Mouse (Mus musculus): ENCODE results near the gene C1qtnf5. TPM values are rescaled to one million over a fixed set of nuclear protein-coding genes. Genes with fewer than 3 reads are reported as not detected.

Gene C1qtnf5
- polyA plus RNA-seq, 1 experiment: not detected

GRCm38 (mm10) chr9:44144023-44144717 lies 37.1 kb downstream of the C1qtnf5 start:
- H3K27me3 ChIP-seq (ENCODE audit: control insufficient read depth, insufficient read depth, low read length, poor library complexity, severe bottlenecking): no peaks in the 10 kb centered on the region
- H3K9me3 ChIP-seq (replicated peaks; ENCODE audit: control insufficient read depth, insufficient read depth, low read length, poor library complexity, severe bottlenecking): no peaks in the 10 kb centered on the region
- 0 out of 2 replicates have a peak overlapping the region, but pooled peaks have one; percentile 6 for H3K9ac ChIP-seq (ENCODE audit: low read depth, poor library complexity, severe bottlenecking)
- H3K4me3 ChIP-seq (ENCODE audit: low read depth, low read length): no peak overlapping the region
- no peak for TF ChIP-seq EP300 (IDR thresholded peaks at IDR 0.05; ENCODE audit: insufficient read depth, low read depth, low read length)
- TF ChIP-seq CTCF (IDR thresholded peaks at IDR 0.05; ENCODE audit: low read depth, low read length): peak; percentile 48
- H3K4me1 ChIP-seq (ENCODE audit: control insufficient read depth, insufficient read depth, low read length): peaks cover 6% of the 10 kb centered on the region
- peak overlapping the region; percentile 33 for H3K27ac ChIP-seq (ENCODE audit: insufficient read depth, low read length)
- peaks cover 23% of the 10 kb centered on the region for H3K36me3 ChIP-seq (ENCODE audit: control insufficient read depth, insufficient read depth, low read length, poor library complexity, severe bottlenecking)

DNA sequence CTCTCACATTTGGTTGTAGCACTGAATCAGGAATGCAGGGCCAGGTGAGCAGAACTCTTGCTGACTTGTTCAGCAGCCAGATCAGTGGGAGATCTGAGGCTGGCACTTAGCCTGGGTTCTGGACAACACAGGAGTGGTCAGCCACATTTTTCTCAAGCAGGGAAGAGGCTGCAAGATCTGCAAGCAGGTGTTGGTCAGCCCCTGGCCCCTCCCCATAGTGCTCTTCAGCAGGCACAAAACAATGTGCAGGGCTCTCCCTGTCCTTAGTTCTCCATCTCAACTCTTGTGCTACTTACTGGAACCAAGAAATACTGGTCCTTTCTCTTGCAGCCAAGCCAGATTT lies 37.6 kb downstream of the C1qtnf5 start:
- H3K27me3 ChIP-seq (ENCODE audit: control insufficient read depth, insufficient read depth, low read length, poor library complexity, severe bottlenecking): no peaks in the 10 kb centered on the region

DNA sequence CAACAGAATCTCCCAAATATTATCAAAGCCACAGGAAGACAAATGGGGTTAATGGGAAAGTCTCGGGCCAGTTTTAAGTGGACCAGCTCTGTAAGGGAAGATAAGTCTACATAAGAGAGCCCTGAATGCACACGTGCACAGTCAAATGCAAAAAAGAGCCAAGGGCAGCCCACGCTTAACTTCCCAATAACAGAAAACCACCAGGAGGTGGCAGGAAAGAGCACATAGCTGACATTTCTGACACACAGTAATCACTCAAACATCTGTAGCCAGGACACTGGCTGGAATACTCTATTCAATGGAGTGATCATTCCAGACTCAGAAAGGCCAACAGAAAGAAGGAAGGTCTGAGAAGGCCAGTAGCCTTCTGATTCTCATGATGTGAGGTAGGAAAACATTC lies 40.2 kb downstream of the C1qtnf5 start:
- Histone ChIP-seq H3K36me3 (ENCODE audit: control insufficient read depth, insufficient read depth, low read length, poor library complexity, severe bottlenecking) (peaks cover 9% of the 10 kb centered on the region), H3K4me1 (ENCODE audit: control insufficient read depth, insufficient read depth, low read length) (peaks cover 3% of the 10 kb centered on the region), H3K9me3 (replicated peaks; ENCODE audit: control insufficient read depth, insufficient read depth, low read length, poor library complexity, severe bottlenecking) (no peaks in the 10 kb centered on the region), H3K27me3 (ENCODE audit: control insufficient read depth, insufficient read depth, low read length, poor library complexity, severe bottlenecking) (no peaks in the 10 kb centered on the region), H3K27ac (ENCODE audit: insufficient read depth, low read length) (no peak overlapping the region), H3K4me3 (ENCODE audit: low read depth, low read length) (no peak overlapping the region), H3K9ac (ENCODE audit: low read depth, poor library complexity, severe bottlenecking) (no peak overlapping the region)
- TF ChIP-seq POLR2A (IDR thresholded peaks at IDR 0.05; ENCODE audit: insufficient read depth, low read length) (no peak), CTCF (IDR thresholded peaks at IDR 0.05; ENCODE audit: low read depth, low read length) (no peak), EP300 (IDR thresholded peaks at IDR 0.05; ENCODE audit: insufficient read depth, low read depth, low read length) (no peak)

More for the DNA sequence above, 37.6 kb downstream of the C1qtnf5 start:
- Histone ChIP-seq H3K4me3 (ENCODE audit: low read depth, low read length) (no peak overlapping the region), H3K9me3 (replicated peaks; ENCODE audit: control insufficient read depth, insufficient read depth, low read length, poor library complexity, severe bottlenecking) (no peaks in the 10 kb centered on the region), H3K9ac (ENCODE audit: low read depth, poor library complexity, severe bottlenecking) (no peak overlapping the region), H3K27ac (ENCODE audit: insufficient read depth, low read length) (peak overlapping the region; percentile 33), H3K4me1 (ENCODE audit: control insufficient read depth, insufficient read depth, low read length) (peaks cover 6% of the 10 kb centered on the region), H3K36me3 (ENCODE audit: control insufficient read depth, insufficient read depth, low read length, poor library complexity, severe bottlenecking) (peaks cover 17% of the 10 kb centered on the region)
- TF ChIP-seq POLR2A (IDR thresholded peaks at IDR 0.05; ENCODE audit: insufficient read depth, low read length) (no peak), CTCF (IDR thresholded peaks at IDR 0.05; ENCODE audit: low read depth, low read length) (no peak), EP300 (IDR thresholded peaks at IDR 0.05; ENCODE audit: insufficient read depth, low read depth, low read length) (no peak)

Other genes with a start within 250 kb of the C1qtnf5 start
- 11.4 and 15.4 TPM in 2 replicates for gene Thy1, start 63.9 kb upstream of the C1qtnf5 start, polyA plus RNA-seq (2011; ENCODE audit: insufficient read depth, insufficient read length, low read depth, missing spikeins)
- gene Usp2, start 40.2 kb upstream of the C1qtnf5 start, polyA plus RNA-seq (2011; ENCODE audit: insufficient read depth, insufficient read length, low read depth, missing spikeins): 9.6 and 14.2 TPM in 2 replicates
- not detected in 2 replicates for gene Mfrp, start 5.5 kb upstream of the C1qtnf5 start, polyA plus RNA-seq (2011; ENCODE audit: insufficient read depth, insufficient read length, low read depth, missing spikeins)
- gene Gm49380, start 6.3 kb downstream of the C1qtnf5 start, polyA plus RNA-seq (2011; ENCODE audit: insufficient read depth, insufficient read length, low read depth, missing spikeins): 0.49 and 0.67 TPM in 2 replicates
- gene Rnf26, start 6.3 kb downstream of the C1qtnf5 start, polyA plus RNA-seq (2011; ENCODE audit: insufficient read depth, insufficient read length, low read depth, missing spikeins): 34.1 and 34.3 TPM in 2 replicates
- 57.6 and 58.0 TPM in 2 replicates for gene Mcam, start 27.2 kb downstream of the C1qtnf5 start, polyA plus RNA-seq (2011; ENCODE audit: insufficient read depth, insufficient read length, low read depth, missing spikeins)
- 58.8 and 62.0 TPM in 2 replicates for gene Cbl, start 126.8 kb downstream of the C1qtnf5 start, polyA plus RNA-seq (2011; ENCODE audit: insufficient read depth, insufficient read length, low read depth, missing spikeins)
- not detected in 2 replicates for gene Ccdc153, start 133.4 kb downstream of the C1qtnf5 start, polyA plus RNA-seq (2011; ENCODE audit: insufficient read depth, insufficient read length, low read depth, missing spikeins)
- gene Pdzd3, start 144.2 kb downstream of the C1qtnf5 start, polyA plus RNA-seq (2011; ENCODE audit: insufficient read depth, insufficient read length, low read depth, missing spikeins): not detected in 2 replicates
- 1.6 and 2.3 TPM in 2 replicates for gene Nlrx1, start 161.4 kb downstream of the C1qtnf5 start, polyA plus RNA-seq (2011; ENCODE audit: insufficient read depth, insufficient read length, low read depth, missing spikeins)
- 0.62 and 1.3 TPM in 2 replicates for gene Abcg4, start 181.4 kb downstream of the C1qtnf5 start, polyA plus RNA-seq (2011; ENCODE audit: insufficient read depth, insufficient read length, low read depth, missing spikeins)
- gene Hinfp, start 198.4 kb downstream of the C1qtnf5 start, polyA plus RNA-seq (2011; ENCODE audit: insufficient read depth, insufficient read length, low read depth, missing spikeins): 24.8 and 27.8 TPM in 2 replicates
- gene C2cd2l, start 213.0 kb downstream of the C1qtnf5 start, polyA plus RNA-seq (2011; ENCODE audit: insufficient read depth, insufficient read length, low read depth, missing spikeins): 5.1 and 7.0 TPM in 2 replicates
- gene Dpagt1, start 218.8 kb downstream of the C1qtnf5 start, polyA plus RNA-seq (2011; ENCODE audit: insufficient read depth, insufficient read length, low read depth, missing spikeins): 13.7 and 17.4 TPM in 2 replicates
- 173 and 202 TPM in 2 replicates for gene H2afx, start 227.4 kb downstream of the C1qtnf5 start, polyA plus RNA-seq (2011; ENCODE audit: insufficient read depth, insufficient read length, low read depth, missing spikeins)
- 76.5 and 80.3 TPM in 2 replicates for gene Hmbs, start 237.0 kb downstream of the C1qtnf5 start, polyA plus RNA-seq (2011; ENCODE audit: insufficient read depth, insufficient read length, low read depth, missing spikeins)

All from ES-Bruce4 (cell line).